Mouse (Mus musculus) E14TG2a.4 (cell line): ENCODE data around the gene Krt23.

ENCODE experiments used
- H3K27me3 ChIP-seq: 2 replicates; pipeline ENCODE4 v1.6.1; 2014; ENCODE audit warnings: low read length, control low read depth; ENCODE audit not compliant: insufficient read depth
- H3K36me3 ChIP-seq: 2 replicates; pipeline ENCODE4 v1.6.1; 2014; ENCODE audit warnings: low read length, control low read depth; ENCODE audit not compliant: insufficient read depth
- H3K4me1 ChIP-seq: replicated peaks from 2 replicates; pipeline ENCODE4 v1.6.1; 2014; ENCODE audit warnings: low read depth, low read length, control low read depth
- H3K4me3 ChIP-seq: replicated peaks from 2 replicates; pipeline ENCODE4 v1.5.1; 2014; ENCODE audit warnings: mild to moderate bottlenecking, low read length
- H3K9me3 ChIP-seq: 2 replicates; pipeline ENCODE4 v1.6.1; 2014; ENCODE audit warnings: low read length, control low read depth
- CTCF ChIP-seq: conservative IDR thresholded peaks from 2 replicates; pipeline ENCODE4 v1.5.1; 2014; ENCODE audit warnings: low read length
- NANOG ChIP-seq: IDR thresholded peaks from 2 replicates; pipeline ENCODE4 v1.6.1; 2014; ENCODE audit warnings: borderline replicate concordance, low read length, mixed read lengths
- POU5F1 ChIP-seq: IDR thresholded peaks from 2 replicates; pipeline ENCODE4 v1.6.1; 2014; ENCODE audit warnings: low read length, borderline replicate concordance

Krt23 gene

GRCm38 (mm10) chr11:99437972-99438371, 55.0 kb downstream of the Krt23 start, which contains the start of gene Krt20:
Krt20 (minus strand) TSS chr11:99438150.
- TF ChIP-seq POU5F1 (no peak), NANOG (no peak), CTCF (no peak)
- H3K4me1 ChIP-seq: peaks cover 12% of the 10 kb centered on the region
- no peaks in the 10 kb centered on the region for H3K27me3 ChIP-seq
- H3K4me3 ChIP-seq: no peak within 1 kb of the TSS
- no peaks in the 10 kb centered on the region for H3K36me3 ChIP-seq
- no peaks in the 10 kb centered on the region for H3K9me3 ChIP-seq

GRCm38 (mm10) chr11:99436625-99437024, 56.3 kb downstream of the Krt23 start:
- no peaks in the 10 kb centered on the region for H3K36me3 ChIP-seq
- TF ChIP-seq POU5F1: no peak
- no peak for TF ChIP-seq NANOG
- TF ChIP-seq CTCF: no peak
- no peak overlapping the region for H3K4me3 ChIP-seq
- H3K9me3 ChIP-seq: no peaks in the 10 kb centered on the region
- no peaks in the 10 kb centered on the region; the same call in 1 of the 2 replicates for H3K27me3 ChIP-seq
- H3K4me1 ChIP-seq: peaks cover 12% of the 10 kb centered on the region

GRCm38 (mm10) chr11:99430670-99431069, 62.3 kb downstream of the Krt23 start:
- no peaks in the 10 kb centered on the region for H3K9me3 ChIP-seq
- no peak overlapping the region for H3K4me3 ChIP-seq
- H3K27me3 ChIP-seq: no peaks in the 10 kb centered on the region; the same call in 1 of the 2 replicates
- H3K4me1 ChIP-seq: peaks cover 15% of the 10 kb centered on the region
- H3K36me3 ChIP-seq: no peaks in the 10 kb centered on the region
- no peak for TF ChIP-seq POU5F1
- peak; percentile 18 for TF ChIP-seq CTCF
